Mouse (Mus musculus) heart, postnatal 0 days (tissue): ENCODE measurements around the gene C8a. TPM values are rescaled to one million over a fixed set of nuclear protein-coding genes. Genes with fewer than 3 reads are reported as not detected.

Experiments used
- ATAC-seq: fragments of 200-750 bp; cut with Nextera tagmentation; 2 replicates; pipeline ENCODE4 v1.8.0; 2017; ENCODE audit warnings: low read depth, moderate number of reproducible peaks, moderate library complexity; ENCODE audit not compliant: insufficient read depth
- DNase-seq: peaks from one replicate; pipeline ENCODE4 v3.0.0-alpha.2; 2016; ENCODE audit warnings: low spot score
- H3K27ac ChIP-seq: fragments of 300-500 bp; sonication (generic); 2 replicates; pipeline ENCODE4 v1.5.1; 2014; ENCODE audit warnings: low read depth, mild to moderate bottlenecking
- H3K27me3 ChIP-seq: fragments of 300-500 bp; sonication (generic); 2 replicates; pipeline ENCODE4 v1.6.1; 2014; ENCODE audit warnings: low read length, mixed read lengths; ENCODE audit not compliant: control insufficient read depth, insufficient read depth
- H3K36me3 ChIP-seq: fragments of 300-500 bp; sonication (generic); replicated peaks from 2 replicates; pipeline ENCODE4 v1.6.1; 2014; ENCODE audit warnings: low read length, mixed read lengths; ENCODE audit not compliant: control insufficient read depth, insufficient read depth
- H3K4me1 ChIP-seq: fragments of 300-500 bp; sonication (generic); 2 replicates; pipeline ENCODE4 v1.6.1; 2014; ENCODE audit warnings: antibody characterized with exemption; ENCODE audit not compliant: control insufficient read depth, insufficient read depth
- H3K4me2 ChIP-seq: fragments of 300-500 bp; sonication (generic); 2 replicates; pipeline ENCODE4 v1.6.1; 2014; ENCODE audit warnings: low read depth, mild to moderate bottlenecking, low read length, moderate library complexity
- H3K4me3 ChIP-seq: fragments of 300-500 bp; sonication (generic); 2 replicates; pipeline ENCODE4 v1.5.1; 2014; ENCODE audit warnings: low read depth, low read length
- H3K9ac ChIP-seq: fragments of 300-500 bp; sonication (generic); replicated peaks from 2 replicates; pipeline ENCODE4 v1.6.1; 2014; ENCODE audit warnings: low read depth, low read length, mixed read lengths
- H3K9me3 ChIP-seq: fragments of 300-500 bp; sonication (generic); replicated peaks from 2 replicates; pipeline ENCODE4 v1.6.1; 2016; ENCODE audit warnings: low read length; ENCODE audit not compliant: control insufficient read depth
- CTCF ChIP-seq: IDR thresholded peaks from 2 replicates; pipeline ENCODE4 v1.5.1; 2016; ENCODE audit warnings: antibody characterized with exemption, control low read depth, low read depth
- EP300 ChIP-seq: IDR thresholded peaks from 2 replicates; pipeline ENCODE4 v1.6.1; 2016; ENCODE audit warnings: antibody characterized with exemption, low read depth
- WGBS: fragments of 180-500 bp; shearing (Covaris S2); extraction: QIAGEN DNeasy Blood & Tissue Kit; methylation state at CpG from one replicate; pipeline ENCODE4 v1.1.7; 2014; 5-methylcytosine and 5-hydroxymethylcytosine counted together
- polyA plus RNA-seq: library from polyadenylated mRNA; unstranded; fragments of >200 nt; fragmentation: Nextera tagmentation; extraction: Ambion mirVana; gene quantifications from 2 replicates; pipeline ENCODE4 v1.2.1, GENCODE M21; 2015
- total RNA-seq: library from RNA; depleted of rRNA; stranded (reverse); fragments of >200 nt; gene quantifications from 2 replicates; pipeline ENCODE4 v1.2.3, GENCODE M21; 2014; ENCODE audit warnings: low replicate concordance

The C8a gene
- total and polyA plus RNA-seq, 2 experiments from 2014 or later, result not detected

GRCm38 (mm10) chr4:104818986-104819385 lies 57.2 kb downstream of the C8a start:
- WGBS, result 63% methylated on average over 4 of the region's 4 CpGs
- DNase-seq (no peak), ATAC-seq (no peak)
- H3K9me3 ChIP-seq, result no peaks in the 10 kb centered on the region
- no peak overlapping the region for H3K4me3 ChIP-seq
- no peaks in the 10 kb centered on the region for H3K4me1 ChIP-seq
- TF ChIP-seq CTCF (no peak), EP300 (no peak)
- H3K9ac ChIP-seq, result no peak overlapping the region
- no peaks in the 10 kb centered on the region for H3K36me3 ChIP-seq
- no peak overlapping the region for H3K27ac ChIP-seq
- H3K27me3 ChIP-seq, result no peaks in the 10 kb centered on the region
- H3K4me2 ChIP-seq, result no peak overlapping the region

- Histone ChIP-seq H3K4me3 (no peak overlapping the region), H3K9ac (no peak overlapping the region), H3K27ac (no peak overlapping the region), H3K4me1 (no peaks in the 10 kb centered on the region), H3K4me2 (no peak overlapping the region), H3K36me3 (no peaks in the 10 kb centered on the region), H3K27me3 (no peaks in the 10 kb centered on the region), H3K9me3 (no peaks in the 10 kb centered on the region)
- ATAC-seq, result no peak
- DNase-seq, result no peak
- TF ChIP-seq EP300, result no peak
- 0 out of 2 replicates have a peak, but pooled peaks have one; percentile 7 for TF ChIP-seq CTCF
- 40% methylated on average over 2 of the region's 2 CpGs for WGBS
These were observed 58.7 kb downstream of the C8a start for GRCm38 (mm10) chr4:104817509-104817908.

- Histone ChIP-seq H3K36me3 (no peaks in the 10 kb centered on the region), H3K9ac (no peak overlapping the region), H3K27me3 (no peaks in the 10 kb centered on the region), H3K27ac (no peak overlapping the region), H3K4me2 (no peak overlapping the region), H3K4me1 (no peaks in the 10 kb centered on the region), H3K4me3 (no peak overlapping the region), H3K9me3 (no peaks in the 10 kb centered on the region)
- no peak for DNase-seq
- no peak for TF ChIP-seq CTCF
- no peak for TF ChIP-seq EP300
- 83% methylated on average over 4 of the region's 4 CpGs for WGBS
- ATAC-seq, result no peak
These were observed 59.5 kb downstream of the C8a start for GRCm38 (mm10) chr4:104816519-104817232.

GRCm38 (mm10) chr4:104813617-104814016 lies 62.6 kb downstream of the C8a start:
- no peak overlapping the region for H3K9ac ChIP-seq
- no peaks in the 10 kb centered on the region for H3K36me3 ChIP-seq
- TF ChIP-seq EP300 (no peak), CTCF (no peak)
- no peak overlapping the region for H3K4me2 ChIP-seq
- no peak overlapping the region for H3K27ac ChIP-seq
- 83% methylated on average over 2 of the region's 2 CpGs for WGBS
- H3K4me1 ChIP-seq, result no peaks in the 10 kb centered on the region
- no peaks in the 10 kb centered on the region for H3K9me3 ChIP-seq
- no peak for ATAC-seq
- no peak overlapping the region for H3K4me3 ChIP-seq
- DNase-seq, result no peak
- H3K27me3 ChIP-seq, result no peaks in the 10 kb centered on the region

- Histone ChIP-seq H3K4me1 (no peaks in the 10 kb centered on the region), H3K9ac (no peak overlapping the region), H3K27me3 (no peaks in the 10 kb centered on the region), H3K27ac (no peak overlapping the region), H3K4me2 (no peak overlapping the region), H3K4me3 (no peak overlapping the region), H3K36me3 (no peaks in the 10 kb centered on the region), H3K9me3 (no peaks in the 10 kb centered on the region)
- TF ChIP-seq CTCF (no peak), EP300 (no peak)
- 56% methylated on average over 10 of the region's 10 CpGs for WGBS
- DNase-seq (no peak), ATAC-seq (no peak)
These were observed 65.4 kb downstream of the C8a start for GRCm38 (mm10) chr4:104810710-104811286.
